Mouse (Mus musculus): Measurements from ENCODE around the gene Psen2. TPM values are rescaled to one million over a fixed set of nuclear protein-coding genes. Genes with fewer than 3 reads are reported as not detected.

Gene Psen2
- polyA plus RNA-seq, 1 experiment from 2014 or later = 13.7 TPM

GRCm38 (mm10) chr1:180265399-180265798 lies 2.2 kb upstream of the Psen2 start:
- Histone ChIP-seq H3K9ac (replicated peaks; ENCODE audit: low read length) (no peak overlapping the region), H3K9me3 (ENCODE audit: control insufficient read depth, low read length) (no peaks in the 10 kb centered on the region), H3K4me2 (ENCODE audit: low read length) (peak overlapping the region; percentile 9), H3K4me1 (ENCODE audit: control insufficient read depth, insufficient read depth, low read length) (no peaks in the 10 kb centered on the region), H3K27me3 (ENCODE audit: control insufficient read depth, insufficient read depth, low read length) (no peaks in the 10 kb centered on the region), H3K27ac (replicated peaks; ENCODE audit: low read depth, low read length) (no peak overlapping the region), H3K36me3 (ENCODE audit: control insufficient read depth, insufficient read depth, low read length) (no peaks in the 10 kb centered on the region), H3K4me3 (replicated peaks; ENCODE audit: low read depth, low read length) (no peak overlapping the region)
- ATAC-seq (ENCODE audit: low FRiP score, low TSS enrichment) (no peak), DNase-seq (peak; percentile 36)
- WGBS = 13% methylated on average over 7 of the region's 7 CpGs

DNA sequence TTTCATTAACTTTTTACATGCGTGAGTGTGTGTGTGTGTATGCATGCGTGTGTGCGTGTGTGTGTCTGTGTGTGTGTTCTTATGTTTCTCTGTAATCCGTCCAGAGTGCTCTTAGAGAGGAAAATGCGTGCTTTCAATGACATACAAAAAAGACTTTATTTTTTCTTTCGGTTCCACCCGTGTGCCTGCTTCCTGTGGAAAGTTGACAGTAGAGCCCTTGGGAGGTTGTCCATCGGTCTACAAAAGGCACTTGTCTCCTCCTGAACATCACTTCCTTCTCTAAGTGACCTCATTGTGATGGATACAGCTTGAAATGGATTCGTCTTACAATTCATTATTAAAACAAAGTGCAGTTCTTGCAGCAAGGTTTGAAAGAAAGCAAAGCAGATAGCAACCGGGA lies 1.6 kb upstream of the Psen2 start:
- Histone ChIP-seq H3K4me2 (ENCODE audit: low read length) (peak overlapping the region; percentile 9), H3K9ac (replicated peaks; ENCODE audit: low read length) (no peak overlapping the region), H3K27me3 (ENCODE audit: control insufficient read depth, insufficient read depth, low read length) (no peaks in the 10 kb centered on the region), H3K4me1 (ENCODE audit: control insufficient read depth, insufficient read depth, low read length) (no peaks in the 10 kb centered on the region), H3K36me3 (ENCODE audit: control insufficient read depth, insufficient read depth, low read length) (no peaks in the 10 kb centered on the region), H3K4me3 (replicated peaks; ENCODE audit: low read depth, low read length) (no peak overlapping the region), H3K27ac (replicated peaks; ENCODE audit: low read depth, low read length) (no peak overlapping the region), H3K9me3 (ENCODE audit: control insufficient read depth, low read length) (no peaks in the 10 kb centered on the region)
- WGBS = 74% methylated on average over 10 of the region's 10 CpGs
- DNase-seq (no peak), ATAC-seq (ENCODE audit: low FRiP score, low TSS enrichment) (no peak)

GRCm38 (mm10) chr1:180264389-180264788 lies 1.2 kb upstream of the Psen2 start:
- Histone ChIP-seq H3K4me3 (replicated peaks; ENCODE audit: low read depth, low read length) (no peak overlapping the region), H3K4me1 (ENCODE audit: control insufficient read depth, insufficient read depth, low read length) (no peaks in the 10 kb centered on the region), H3K4me2 (ENCODE audit: low read length) (no peak overlapping the region), H3K9ac (replicated peaks; ENCODE audit: low read length) (no peak overlapping the region), H3K9me3 (ENCODE audit: control insufficient read depth, low read length) (no peaks in the 10 kb centered on the region), H3K36me3 (ENCODE audit: control insufficient read depth, insufficient read depth, low read length) (no peaks in the 10 kb centered on the region), H3K27me3 (ENCODE audit: control insufficient read depth, insufficient read depth, low read length) (no peaks in the 10 kb centered on the region), H3K27ac (replicated peaks; ENCODE audit: low read depth, low read length) (no peak overlapping the region)
- DNase-seq (no peak), ATAC-seq (ENCODE audit: low FRiP score, low TSS enrichment) (no peak)
- WGBS = 90% methylated on average over 6 of the region's 6 CpGs

- no peak for ATAC-seq (ENCODE audit: low FRiP score, low TSS enrichment)
- Histone ChIP-seq H3K27me3 (ENCODE audit: control insufficient read depth, insufficient read depth, low read length) (no peaks in the 10 kb centered on the region), H3K27ac (replicated peaks; ENCODE audit: low read depth, low read length) (no peak overlapping the region), H3K9ac (replicated peaks; ENCODE audit: low read length) (no peak overlapping the region), H3K4me3 (replicated peaks; ENCODE audit: low read depth, low read length) (no peak overlapping the region), H3K4me2 (ENCODE audit: low read length) (no peak overlapping the region), H3K4me1 (ENCODE audit: control insufficient read depth, insufficient read depth, low read length) (no peaks in the 10 kb centered on the region), H3K36me3 (ENCODE audit: control insufficient read depth, insufficient read depth, low read length) (no peaks in the 10 kb centered on the region), H3K9me3 (ENCODE audit: control insufficient read depth, low read length) (no peaks in the 10 kb centered on the region)
- 76% methylated on average over 8 of the region's 8 CpGs for WGBS
- DNase-seq = no peak
These were observed 1.2 kb downstream of the Psen2 start for GRCm38 (mm10) chr1:180261857-180262570.

GRCm38 (mm10) chr1:180261415-180261814 lies 1.8 kb downstream of the Psen2 start:
- 81% methylated on average over 3 of the region's 3 CpGs for WGBS
- Histone ChIP-seq H3K9ac (replicated peaks; ENCODE audit: low read length) (no peak overlapping the region), H3K4me2 (ENCODE audit: low read length) (no peak overlapping the region), H3K4me1 (ENCODE audit: control insufficient read depth, insufficient read depth, low read length) (no peaks in the 10 kb centered on the region), H3K4me3 (replicated peaks; ENCODE audit: low read depth, low read length) (no peak overlapping the region), H3K9me3 (ENCODE audit: control insufficient read depth, low read length) (no peaks in the 10 kb centered on the region), H3K27ac (replicated peaks; ENCODE audit: low read depth, low read length) (no peak overlapping the region), H3K36me3 (ENCODE audit: control insufficient read depth, insufficient read depth, low read length) (no peaks in the 10 kb centered on the region), H3K27me3 (ENCODE audit: control insufficient read depth, insufficient read depth, low read length) (no peaks in the 10 kb centered on the region)
- DNase-seq = no peak
- no peak for ATAC-seq (ENCODE audit: low FRiP score, low TSS enrichment)

DNA sequence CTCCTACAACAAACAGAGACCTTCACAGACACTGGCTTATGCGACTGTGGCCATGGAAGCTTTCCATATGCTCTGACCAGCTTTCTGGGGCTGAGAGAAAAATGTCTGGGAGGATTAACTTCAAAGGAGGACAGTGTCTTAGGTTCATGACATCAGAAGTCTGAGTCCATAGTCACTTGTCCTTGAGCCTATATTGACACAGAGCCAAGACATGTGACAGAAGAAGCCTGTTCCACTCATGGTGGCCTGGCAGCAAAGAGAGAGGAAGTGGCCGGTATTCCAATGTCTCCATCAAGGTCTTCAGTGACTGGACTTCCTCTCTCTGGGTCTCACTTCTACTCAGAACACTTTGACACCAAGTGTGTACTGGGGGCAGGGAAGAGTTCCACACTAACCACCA lies 2.4 kb downstream of the Psen2 start:
- H3K27ac ChIP-seq (replicated peaks; ENCODE audit: low read depth, low read length) = no peak overlapping the region
- WGBS = 86% methylated on average over 2 of the region's 2 CpGs

GRCm38 (mm10) chr1:180259753-180260152 lies 3.5 kb downstream of the Psen2 start:
- 84% methylated on average over 2 of the region's 2 CpGs for WGBS

More for the DNA sequence above, 2.4 kb downstream of the Psen2 start:
- no peak for DNase-seq
- no peak overlapping the region for H3K4me2 ChIP-seq (ENCODE audit: low read length)
- no peaks in the 10 kb centered on the region for H3K36me3 ChIP-seq (ENCODE audit: control insufficient read depth, insufficient read depth, low read length)
- H3K4me3 ChIP-seq (replicated peaks; ENCODE audit: low read depth, low read length) = no peak overlapping the region
- ATAC-seq (ENCODE audit: low FRiP score, low TSS enrichment) = no peak
- H3K4me1 ChIP-seq (ENCODE audit: control insufficient read depth, insufficient read depth, low read length) = no peaks in the 10 kb centered on the region
- H3K9me3 ChIP-seq (ENCODE audit: control insufficient read depth, low read length) = no peaks in the 10 kb centered on the region
- H3K9ac ChIP-seq (replicated peaks; ENCODE audit: low read length) = no peak overlapping the region
- H3K27me3 ChIP-seq (ENCODE audit: control insufficient read depth, insufficient read depth, low read length) = no peaks in the 10 kb centered on the region

DNA sequence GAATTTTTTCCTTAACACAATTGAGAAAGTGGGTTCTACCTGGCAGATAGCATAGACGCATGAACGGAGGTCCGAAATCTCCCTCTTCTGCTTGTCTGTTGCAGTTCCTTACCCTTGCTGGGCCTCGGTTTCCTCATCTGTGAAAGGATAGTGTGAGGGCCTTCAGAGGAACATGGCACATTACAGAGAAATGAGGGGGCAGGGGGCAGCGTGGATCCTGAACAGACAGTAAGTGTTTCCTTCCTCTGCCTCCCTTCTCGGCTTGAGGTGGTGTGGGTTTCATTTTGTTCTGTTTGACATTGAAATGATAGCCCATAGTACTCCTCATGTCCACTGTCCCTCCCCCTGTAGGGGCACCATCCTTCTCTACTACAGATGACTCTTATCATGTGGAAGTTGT lies 5.8 kb downstream of the Psen2 start:
- H3K4me2 ChIP-seq (ENCODE audit: low read length) = no peak overlapping the region
- H3K27ac ChIP-seq (replicated peaks; ENCODE audit: low read depth, low read length) = no peak overlapping the region
- H3K27me3 ChIP-seq (ENCODE audit: control insufficient read depth, insufficient read depth, low read length) = peaks cover 7% of the 10 kb centered on the region; the same call in 1 of the 2 replicates
- no peak for DNase-seq
- ATAC-seq (ENCODE audit: low FRiP score, low TSS enrichment) = no peak
- H3K4me3 ChIP-seq (replicated peaks; ENCODE audit: low read depth, low read length) = no peak overlapping the region
- H3K36me3 ChIP-seq (ENCODE audit: control insufficient read depth, insufficient read depth, low read length) = no peaks in the 10 kb centered on the region
- H3K9me3 ChIP-seq (ENCODE audit: control insufficient read depth, low read length) = no peaks in the 10 kb centered on the region
- H3K9ac ChIP-seq (replicated peaks; ENCODE audit: low read length) = no peak overlapping the region
- H3K4me1 ChIP-seq (ENCODE audit: control insufficient read depth, insufficient read depth, low read length) = 0 out of 2 replicates have a peak, but pooled peaks cover 8% of the 10 kb centered on the region
- 88% methylated on average over 6 of the region's 6 CpGs for WGBS

More at GRCm38 (mm10) chr1:180259753-180260152, 3.5 kb downstream of the Psen2 start:
- no peak overlapping the region for H3K9ac ChIP-seq (replicated peaks; ENCODE audit: low read length)
- no peaks in the 10 kb centered on the region for H3K9me3 ChIP-seq (ENCODE audit: control insufficient read depth, low read length)
- DNase-seq = no peak
- H3K27ac ChIP-seq (replicated peaks; ENCODE audit: low read depth, low read length) = no peak overlapping the region
- no peaks in the 10 kb centered on the region for H3K36me3 ChIP-seq (ENCODE audit: control insufficient read depth, insufficient read depth, low read length)
- 0 out of 2 replicates have a peak, but pooled peaks cover 7% of the 10 kb centered on the region for H3K4me1 ChIP-seq (ENCODE audit: control insufficient read depth, insufficient read depth, low read length)
- H3K27me3 ChIP-seq (ENCODE audit: control insufficient read depth, insufficient read depth, low read length) = peaks cover 3% of the 10 kb centered on the region; the same call in 1 of the 2 replicates
- no peak for ATAC-seq (ENCODE audit: low FRiP score, low TSS enrichment)
- H3K4me3 ChIP-seq (replicated peaks; ENCODE audit: low read depth, low read length) = no peak overlapping the region
- H3K4me2 ChIP-seq (ENCODE audit: low read length) = no peak overlapping the region

GRCm38 (mm10) chr1:180256866-180257265 lies 6.4 kb downstream of the Psen2 start:
- peak overlapping the region; percentile 86 for H3K9ac ChIP-seq (replicated peaks; ENCODE audit: low read length)
- no peaks in the 10 kb centered on the region for H3K36me3 ChIP-seq (ENCODE audit: control insufficient read depth, insufficient read depth, low read length)
- peak overlapping the region; percentile 79 for H3K4me3 ChIP-seq (replicated peaks; ENCODE audit: low read depth, low read length)
- peak overlapping the region; percentile 72; the same call in 1 of the 2 replicates for H3K27ac ChIP-seq (replicated peaks; ENCODE audit: low read depth, low read length)
- no peak for ATAC-seq (ENCODE audit: low FRiP score, low TSS enrichment)
- peak; percentile 12 for DNase-seq
- 0 out of 2 replicates have a peak, but pooled peaks cover 8% of the 10 kb centered on the region for H3K4me1 ChIP-seq (ENCODE audit: control insufficient read depth, insufficient read depth, low read length)
- WGBS = 59% methylated on average over 4 of the region's 4 CpGs
- H3K27me3 ChIP-seq (ENCODE audit: control insufficient read depth, insufficient read depth, low read length) = peaks cover 7% of the 10 kb centered on the region; the same call in 1 of the 2 replicates
- no peaks in the 10 kb centered on the region for H3K9me3 ChIP-seq (ENCODE audit: control insufficient read depth, low read length)
- peak overlapping the region; percentile 97 for H3K4me2 ChIP-seq (ENCODE audit: low read length)

Data from midbrain, embryonic 14.5 days (tissue).